Mouse (Mus musculus) T-helper 2 cell (primary cell): ENCODE results near the gene Ssh3.

ENCODE experiments used
- in situ Hi-C: fragments of 300-600 bp; cut with MboI, MseI; formaldehyde crosslinking; loops from one replicate; pipeline ENCODE4 v1.15.1; 2025; ENCODE audit warnings: high pct_unique_total_duplicates

Ssh3 gene

DNA sequence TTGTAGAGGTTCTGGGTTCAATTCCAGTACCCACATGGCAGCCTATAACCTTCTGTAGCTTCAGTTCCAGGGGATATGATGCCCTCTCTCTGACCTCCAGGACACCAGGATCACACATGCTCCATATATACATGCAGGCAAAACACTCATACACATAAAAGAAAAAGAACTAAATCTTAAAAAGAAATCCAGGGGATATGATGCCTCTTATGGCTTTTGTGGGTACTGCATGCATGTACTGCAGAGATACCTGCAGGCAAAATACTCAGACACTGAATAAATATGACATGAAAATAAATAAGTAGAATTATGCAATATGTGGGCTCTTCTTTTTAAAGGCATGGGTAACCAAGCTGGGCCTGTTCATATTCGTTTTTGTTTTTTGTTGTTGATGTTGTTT lies 22.0 kb downstream of the Ssh3 start:
- in situ Hi-C loops: loop anchor here (5.0 kb wide), 1 partner anchor 40 kb away; no protein-coding TSS in a partner anchor

DNA sequence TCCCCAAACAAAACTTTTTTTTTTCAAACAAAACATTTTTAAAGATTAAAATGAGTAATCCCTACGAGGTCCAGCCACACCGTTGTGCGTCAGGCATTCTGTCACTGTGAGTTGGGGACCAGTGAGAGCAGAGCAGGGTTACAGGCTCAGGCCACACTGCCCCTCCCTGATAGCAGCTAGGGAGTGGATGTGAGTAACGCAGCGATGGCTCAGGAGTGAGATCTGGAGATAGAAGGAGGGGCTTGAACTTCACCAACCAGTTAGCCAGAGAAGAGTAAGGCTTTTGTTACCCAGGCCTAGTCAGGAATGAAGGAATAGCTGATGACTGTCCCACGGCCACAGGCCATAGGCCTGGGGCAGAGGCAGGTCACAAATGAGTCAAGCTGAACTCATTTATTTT lies 24.2 kb downstream of the Ssh3 start:
- in situ Hi-C loops: loop anchor here (5.0 kb wide), 1 partner anchor 37 kb away; no protein-coding TSS in a partner anchor

DNA sequence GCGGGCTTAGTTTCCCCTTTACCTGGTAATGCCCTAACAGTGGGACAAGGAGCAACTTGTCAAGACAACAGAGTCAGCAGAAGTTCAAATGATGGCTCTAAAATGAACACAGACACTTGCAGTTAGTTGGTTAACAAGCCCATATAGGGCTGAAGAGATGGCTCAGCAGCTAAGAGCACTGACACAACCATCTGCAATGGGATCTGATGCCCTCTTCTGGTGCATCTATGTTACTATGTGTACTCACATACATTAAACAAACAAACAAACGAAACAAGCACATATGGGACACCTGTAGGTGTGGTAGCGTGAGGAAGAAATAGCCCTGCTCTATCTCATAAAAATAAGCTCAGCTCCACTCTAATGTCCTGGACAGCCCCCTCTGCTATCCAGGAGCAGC lies 26.6 kb downstream of the Ssh3 start:
- in situ Hi-C loops: no loop called here

DNA sequence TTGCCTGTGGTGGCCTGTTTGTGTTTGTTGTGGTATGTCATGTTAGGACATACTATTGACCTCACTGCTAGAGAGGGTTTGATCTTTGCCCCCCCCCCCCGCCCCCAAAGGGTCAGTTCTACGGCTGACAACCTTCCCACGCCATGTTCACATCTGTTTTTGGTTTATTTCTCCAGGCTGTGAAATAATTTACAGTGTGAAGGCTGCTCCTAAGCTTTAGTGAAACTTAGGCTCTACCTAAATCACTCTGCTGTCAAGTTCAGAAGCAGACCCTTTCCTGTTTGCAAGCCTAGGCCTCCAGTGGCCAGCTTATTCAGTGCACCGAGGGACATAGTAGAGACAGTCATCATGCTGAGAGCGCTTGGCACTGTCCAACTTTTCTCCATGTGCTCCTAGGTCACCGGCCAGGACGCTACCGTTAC lies 28.7 kb downstream of the Ssh3 start:
- in situ Hi-C loops: no loop called here

DNA sequence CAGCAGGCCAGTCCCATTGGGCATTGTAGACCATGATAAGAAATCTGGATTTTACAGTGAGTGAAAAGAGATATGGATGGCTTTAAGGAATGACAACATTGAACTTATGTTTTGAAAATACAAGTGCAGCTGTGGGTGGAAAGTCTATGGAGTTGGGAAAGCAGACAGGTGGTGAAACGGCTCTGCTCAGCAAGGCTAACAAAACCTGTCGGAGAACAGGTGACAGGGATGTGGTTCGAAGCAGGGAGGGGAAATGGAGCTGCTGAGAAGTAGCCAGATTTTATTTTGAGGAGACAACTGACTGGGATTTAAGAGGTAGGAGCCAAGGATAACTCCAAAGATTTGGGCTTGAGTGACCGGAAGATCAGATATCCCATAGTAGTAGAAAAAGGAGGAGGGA lies 34.4 kb downstream of the Ssh3 start:
- in situ Hi-C loops: no loop called here

DNA sequence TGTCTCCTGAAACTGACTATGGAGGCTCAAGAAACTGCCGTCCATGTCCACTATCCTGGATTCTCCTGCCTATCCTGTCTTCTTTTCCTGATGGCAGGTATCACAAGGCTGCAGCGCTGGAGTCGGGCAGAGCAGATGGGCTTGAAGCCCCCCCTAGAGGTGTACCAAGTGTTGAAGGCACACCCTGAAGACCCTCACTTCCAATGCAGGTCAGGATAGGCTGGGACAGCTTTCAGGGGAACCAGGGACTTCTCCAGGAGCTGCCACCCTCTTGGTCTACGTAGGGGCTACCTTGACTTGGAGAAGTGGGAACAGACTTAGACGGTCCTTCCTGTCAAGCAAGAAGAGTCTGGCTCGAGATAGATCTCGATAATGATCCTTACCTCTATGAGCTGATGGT lies 36.3 kb downstream of the Ssh3 start:
- in situ Hi-C loops: no loop called here

DNA sequence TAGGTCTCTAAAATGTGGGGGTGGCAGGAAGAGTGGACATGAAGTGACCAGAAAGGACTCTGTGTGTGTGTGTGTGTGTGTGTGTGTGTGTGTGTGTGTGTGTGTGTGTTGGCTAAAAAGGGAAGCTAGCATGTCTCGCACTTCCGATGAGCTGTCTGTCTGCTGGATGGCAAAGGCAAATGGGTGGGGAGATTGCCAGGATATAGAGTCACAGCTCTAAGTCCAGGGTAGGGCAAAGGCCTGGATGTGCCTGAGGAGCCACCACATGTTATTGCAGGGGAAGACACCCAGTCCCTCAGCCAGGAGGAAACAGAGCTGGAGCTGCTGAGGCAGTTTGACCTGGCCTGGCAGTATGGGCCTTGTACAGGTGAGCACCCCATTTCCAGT lies 36.8 kb downstream of the Ssh3 start:
- in situ Hi-C loops: no loop called here

DNA sequence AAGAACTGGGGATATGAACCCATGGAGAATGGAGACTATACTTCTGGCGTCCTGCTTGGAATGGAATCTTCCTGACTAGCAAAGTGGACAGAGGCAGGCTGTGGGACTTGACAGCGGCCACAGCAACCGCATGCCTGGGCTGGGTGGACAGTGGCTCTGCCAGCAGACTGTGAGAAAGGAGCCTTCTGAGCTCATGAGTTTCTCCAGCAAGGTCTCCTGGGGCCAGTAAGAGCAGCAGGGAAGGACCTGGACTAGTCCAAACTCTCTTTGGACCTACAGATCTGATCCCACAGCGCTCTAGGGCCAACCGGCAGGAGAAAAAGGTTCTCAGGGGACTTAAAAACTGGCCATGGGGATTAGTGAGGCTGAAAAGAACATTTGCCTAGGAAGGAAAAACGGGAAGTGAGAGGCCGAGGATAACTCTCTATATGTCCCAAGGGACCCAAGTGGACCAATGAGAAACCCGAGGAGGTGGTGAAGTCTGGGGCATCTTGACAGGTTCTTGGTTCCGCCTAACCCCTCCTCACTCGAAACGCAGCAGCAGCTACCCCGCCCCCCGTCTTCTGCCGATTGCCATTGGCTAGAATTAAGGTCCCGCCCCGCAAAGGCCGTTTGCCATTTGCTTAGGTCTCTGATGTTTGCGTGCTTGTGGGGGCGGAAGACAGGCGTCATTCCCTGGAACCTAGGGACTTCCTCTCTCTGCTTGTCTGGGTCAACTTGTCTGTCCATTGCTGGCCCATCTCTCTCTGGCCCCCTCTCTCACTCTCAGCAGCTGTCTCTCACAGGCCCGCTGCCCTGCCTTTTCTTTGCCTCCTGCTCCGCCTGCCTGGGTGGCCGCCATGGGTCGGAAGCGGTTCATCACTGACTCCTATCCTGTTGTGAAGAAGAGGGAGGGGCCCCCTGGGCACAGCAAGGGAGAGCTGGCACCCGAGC lies 37.5 kb downstream of the Ssh3 start, which contains the start of gene Pold4:
TSS of gene Pold4 (plus strand) at position 647 of the 933 bp plus-strand sequence.
- in situ Hi-C loops: no loop called here

DNA sequence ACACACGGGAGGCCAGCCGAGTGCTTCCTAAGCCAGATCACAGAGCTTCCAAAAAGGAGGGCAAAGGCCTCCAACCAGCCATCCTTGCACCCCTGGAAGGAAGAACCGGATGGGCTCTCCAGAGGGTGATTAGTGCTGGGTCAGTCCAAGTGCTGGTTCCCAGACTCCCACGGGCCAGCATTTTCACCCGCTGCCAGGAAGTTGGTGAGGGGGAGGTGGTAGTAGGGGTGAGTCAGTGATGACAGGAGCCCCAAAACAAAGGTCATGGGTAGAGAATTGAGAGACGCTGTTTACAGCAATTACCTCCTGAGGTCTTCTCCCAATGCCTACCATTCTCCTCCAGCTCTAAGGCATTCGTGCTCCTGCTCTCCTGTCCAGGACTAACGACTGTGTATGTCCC lies 38.6 kb downstream of the Ssh3 start:
- in situ Hi-C loops: no loop called here

DNA sequence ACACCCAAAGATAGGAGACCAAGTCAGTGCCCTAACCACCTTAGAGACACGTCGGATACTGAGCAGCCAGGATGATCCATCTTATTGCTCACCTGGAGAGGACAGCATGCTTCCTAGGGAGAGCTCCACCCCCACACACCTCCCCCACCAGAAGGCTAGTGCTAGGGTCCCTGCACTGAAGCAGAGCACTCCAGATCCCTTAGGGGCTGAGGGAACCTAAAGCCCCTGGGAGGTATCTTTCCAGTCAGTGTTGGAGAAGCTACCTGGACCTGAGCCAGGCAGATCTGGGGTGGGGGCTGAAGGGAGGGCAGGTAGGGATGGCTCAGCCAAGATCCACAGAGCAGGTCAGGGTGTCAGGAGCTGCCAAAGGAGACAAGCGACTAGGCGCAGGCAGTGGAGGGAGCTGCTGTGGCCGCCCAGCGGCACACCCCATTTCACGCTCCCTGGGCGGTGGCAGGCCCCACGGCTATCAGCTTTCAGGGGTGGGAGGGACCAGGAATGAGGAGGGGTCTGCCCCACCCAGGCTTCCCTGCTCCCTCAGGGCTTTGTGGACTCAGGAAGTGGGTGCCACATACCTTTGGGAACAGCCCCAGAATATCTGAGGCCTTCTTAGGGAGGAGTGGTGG lies 39.4 kb downstream of the Ssh3 start:
- in situ Hi-C loops: no loop called here

DNA sequence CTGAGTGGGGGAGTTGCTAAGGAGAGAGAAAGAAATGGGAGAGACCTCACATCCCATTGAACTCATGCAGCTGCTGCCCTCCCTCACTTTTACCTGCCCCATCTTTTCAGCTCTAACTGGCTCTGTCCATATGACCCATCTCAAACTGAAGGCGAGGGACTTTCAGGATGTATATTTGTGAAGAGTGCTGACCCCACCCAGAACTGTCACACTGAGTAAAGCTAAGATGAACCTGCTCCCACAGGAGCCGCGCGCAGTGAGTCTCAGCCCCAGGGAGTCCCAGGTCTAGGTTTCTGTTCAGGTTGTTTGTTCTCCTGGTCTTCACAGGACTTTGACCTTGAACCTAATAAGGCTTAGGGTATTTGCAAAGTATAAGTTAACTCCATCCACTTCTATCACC lies 40.1 kb downstream of the Ssh3 start:
- in situ Hi-C loops: no loop called here

DNA sequence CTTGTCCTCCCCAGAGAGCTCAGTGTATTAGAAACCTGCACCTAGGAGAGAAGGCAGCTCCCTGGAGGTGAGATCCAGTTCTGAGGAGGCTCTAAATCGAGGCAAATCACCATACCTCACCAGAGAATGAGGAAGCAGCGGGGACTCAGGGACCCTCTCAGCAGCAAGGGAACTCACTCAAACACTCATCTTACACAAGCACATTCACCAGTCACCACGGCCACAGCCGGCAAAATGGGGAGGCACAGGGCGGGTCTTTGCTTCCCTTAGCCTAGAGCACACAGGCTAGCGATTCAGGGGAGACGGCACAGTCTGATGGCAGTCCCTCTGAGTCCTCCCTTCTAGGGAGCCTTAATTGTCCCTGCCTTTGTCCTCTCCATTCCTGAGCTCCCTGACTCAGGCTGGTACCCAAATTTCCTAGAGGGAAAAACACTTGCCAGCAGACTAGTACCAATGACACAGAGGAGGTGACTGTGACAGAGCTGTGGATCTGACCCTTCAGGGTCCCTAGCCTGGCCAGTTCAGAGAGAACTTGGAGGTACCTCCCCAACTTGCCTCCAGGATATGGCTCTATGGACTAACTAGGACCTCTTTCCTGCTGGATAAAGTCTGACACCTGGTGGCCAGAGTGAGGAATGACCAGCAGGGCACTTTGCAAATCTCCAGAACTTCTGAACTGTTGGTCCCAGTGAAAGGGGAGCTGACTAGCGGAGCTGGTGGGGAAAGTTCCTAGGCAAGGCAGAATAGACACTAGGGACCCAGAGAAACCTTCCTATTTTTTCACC lies 40.9 kb downstream of the Ssh3 start:
- in situ Hi-C loops: no loop called here

DNA sequence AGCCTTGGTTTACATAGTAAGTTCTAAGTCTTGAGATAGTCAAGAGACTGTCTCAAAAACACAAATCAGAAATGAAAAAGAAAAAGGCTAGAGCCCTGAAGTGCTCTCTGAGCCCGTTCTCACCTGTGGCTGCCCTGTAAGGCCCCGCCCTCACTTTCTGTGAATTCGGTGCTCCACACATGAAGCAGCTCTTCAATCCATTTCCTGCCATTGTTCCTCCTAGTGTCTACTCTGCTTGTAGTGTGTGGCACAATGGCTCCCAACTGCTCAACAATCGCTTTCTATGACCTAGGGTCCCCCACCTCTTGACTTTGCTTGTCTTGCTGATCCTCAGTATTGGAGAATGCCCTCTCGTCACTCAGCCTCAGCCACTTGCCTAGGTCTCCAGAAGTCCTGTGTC lies 41.5 kb downstream of the Ssh3 start:
- in situ Hi-C loops: no loop called here

DNA sequence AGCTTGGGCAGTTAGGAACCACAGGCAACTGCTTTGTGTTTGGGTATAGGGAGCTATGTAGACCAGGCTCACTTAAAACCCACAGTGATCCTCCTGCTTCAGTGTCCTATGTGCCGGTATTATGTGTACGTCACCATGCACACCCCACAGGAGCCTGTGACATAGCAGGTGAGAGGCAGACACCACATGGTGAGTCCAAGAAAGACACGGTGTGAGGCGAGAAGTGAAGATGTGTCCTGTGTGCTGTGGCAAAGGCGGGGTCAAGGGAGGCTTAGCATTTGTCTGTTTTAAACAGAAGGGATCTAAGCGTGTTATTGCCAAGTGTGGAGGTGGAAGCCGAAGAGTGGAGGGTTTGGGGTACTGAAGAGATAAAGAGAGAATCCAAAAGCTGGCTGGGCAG lies 42.2 kb downstream of the Ssh3 start:
- in situ Hi-C loops: no loop called here

DNA sequence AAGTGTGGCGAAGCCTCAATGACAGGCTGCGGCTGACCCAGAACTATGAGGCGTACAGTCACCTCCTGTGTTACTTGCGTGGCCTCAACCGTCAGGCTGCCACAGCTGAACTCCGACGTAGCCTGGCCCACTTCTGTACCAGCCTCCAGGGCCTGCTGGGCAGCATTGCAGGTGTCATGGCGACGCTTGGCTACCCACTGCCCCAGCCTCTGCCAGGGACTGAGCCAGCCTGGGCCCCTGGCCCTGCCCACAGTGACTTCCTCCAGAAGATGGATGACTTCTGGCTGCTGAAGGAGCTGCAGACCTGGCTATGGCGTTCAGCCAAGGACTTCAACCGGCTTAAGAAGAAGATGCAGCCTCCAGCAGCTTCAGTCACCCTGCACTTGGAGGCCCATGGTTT lies 46.8 kb downstream of the Ssh3 start:
- in situ Hi-C loops: no loop called here

DNA sequence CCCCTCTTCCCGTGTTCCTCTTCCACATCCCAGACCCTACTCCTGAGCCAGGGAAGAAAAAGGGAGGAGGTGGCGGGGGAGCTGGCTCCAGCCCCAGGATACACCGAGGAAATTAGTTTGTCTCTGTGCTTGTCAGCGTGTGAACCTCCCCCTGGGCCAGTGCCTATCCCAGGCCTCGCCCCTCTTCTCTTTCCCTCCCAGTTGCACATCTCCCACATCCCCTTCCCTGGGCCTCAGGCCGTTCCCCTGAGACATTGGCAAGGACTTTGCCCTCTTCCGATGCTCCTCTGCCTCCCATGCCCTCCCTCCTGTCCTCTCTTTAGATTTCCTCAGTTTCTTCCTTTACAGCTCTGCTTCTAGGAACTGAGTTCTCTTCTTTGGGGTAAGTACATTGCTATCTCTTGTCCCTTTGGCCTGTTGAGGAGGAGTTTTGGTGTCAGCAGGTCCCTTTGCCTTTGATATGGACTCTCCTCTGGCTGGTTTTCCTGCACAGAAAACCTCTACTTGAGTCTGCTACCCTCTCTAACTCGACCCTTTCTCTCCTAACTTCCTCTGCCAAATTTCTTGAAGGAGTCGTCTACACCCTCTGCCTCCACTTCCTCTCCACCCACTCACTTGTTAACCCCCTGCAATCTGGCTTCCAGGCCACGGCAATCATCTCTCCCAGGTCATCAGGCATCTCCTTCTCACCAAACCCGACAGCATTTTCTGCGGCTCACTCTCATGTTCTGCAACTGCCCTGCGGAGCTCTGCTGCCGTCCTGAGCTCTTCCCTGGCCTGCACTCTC lies 47.8 kb downstream of the Ssh3 start:
- in situ Hi-C loops: no loop called here

DNA sequence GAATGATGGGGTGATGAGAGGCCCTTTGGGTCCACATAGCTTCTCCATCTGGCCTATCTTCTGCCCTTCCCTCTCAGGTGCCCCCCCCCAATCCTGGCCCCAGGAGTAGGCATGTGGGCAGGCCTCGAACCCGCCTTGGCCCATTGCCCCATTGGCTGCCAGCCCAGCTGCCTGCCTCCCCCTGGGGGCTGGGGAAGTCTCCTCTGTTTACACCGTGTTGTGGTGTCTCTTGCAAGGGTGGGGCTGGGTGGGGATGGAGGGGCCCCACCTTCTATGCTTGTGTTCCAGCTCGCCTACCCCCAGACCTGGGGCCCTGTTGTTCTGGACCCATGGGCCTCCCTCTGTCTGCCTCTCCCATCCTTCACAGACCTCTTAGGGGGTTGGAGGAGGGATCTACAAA lies 48.6 kb downstream of the Ssh3 start:
- in situ Hi-C loops: no loop called here

DNA sequence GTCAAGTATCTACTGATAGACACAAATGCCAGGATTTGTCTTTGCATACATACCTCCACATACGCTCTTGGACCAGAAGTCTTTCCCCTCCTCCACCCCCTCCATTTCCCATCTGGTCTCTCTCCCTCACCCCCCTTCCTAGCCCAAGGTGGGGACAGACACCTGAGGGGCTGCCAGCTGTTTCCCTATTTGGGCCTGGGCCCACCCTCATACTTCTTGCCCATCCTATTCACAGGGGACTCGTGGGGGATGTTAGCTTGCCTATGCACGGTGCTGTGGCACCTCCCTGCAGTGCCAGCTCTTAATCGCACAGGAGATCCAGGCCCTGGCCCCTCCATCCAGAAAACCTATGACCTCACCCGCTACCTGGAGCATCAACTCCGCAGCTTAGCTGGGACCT lies 49.0 kb downstream of the Ssh3 start:
- in situ Hi-C loops: no loop called here

DNA sequence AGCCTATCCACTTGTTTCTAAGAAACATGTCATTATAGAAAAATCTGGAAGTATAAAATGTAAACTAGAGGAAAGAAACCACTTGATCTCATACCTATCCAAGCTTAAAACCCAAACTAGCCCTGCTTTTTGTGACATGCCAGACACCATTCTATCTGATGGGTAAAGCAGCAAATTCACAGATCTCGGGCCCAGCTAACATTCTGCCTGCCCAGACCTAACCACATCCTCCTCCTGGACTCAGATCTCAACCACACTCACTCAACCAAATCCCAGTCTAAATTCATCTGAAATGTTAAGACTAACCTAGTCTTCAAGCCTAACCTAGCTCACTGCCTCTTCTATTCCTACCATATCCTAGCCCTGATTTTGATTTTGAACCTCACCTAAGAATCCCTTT lies 50.2 kb downstream of the Ssh3 start:
- in situ Hi-C loops: no loop called here

DNA sequence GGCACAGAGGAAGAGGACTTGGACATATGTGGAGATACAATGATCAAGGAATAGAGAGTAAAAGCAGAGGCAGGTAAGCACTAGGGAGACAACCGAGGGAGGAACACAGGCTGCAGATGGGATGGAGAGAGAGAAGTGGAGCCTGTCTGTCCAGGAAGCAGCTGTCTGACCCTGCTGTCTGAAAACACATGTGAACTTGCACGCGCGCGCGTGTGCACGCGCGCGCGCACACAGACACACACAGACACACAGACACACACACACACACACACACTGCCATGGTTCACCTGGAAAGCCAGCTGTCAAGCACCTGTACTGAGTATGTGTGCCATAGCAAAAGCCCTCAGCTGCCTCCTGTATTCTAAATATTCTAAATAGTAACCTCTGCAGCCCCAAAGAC lies 50.7 kb downstream of the Ssh3 start:
- in situ Hi-C loops: no loop called here

DNA sequence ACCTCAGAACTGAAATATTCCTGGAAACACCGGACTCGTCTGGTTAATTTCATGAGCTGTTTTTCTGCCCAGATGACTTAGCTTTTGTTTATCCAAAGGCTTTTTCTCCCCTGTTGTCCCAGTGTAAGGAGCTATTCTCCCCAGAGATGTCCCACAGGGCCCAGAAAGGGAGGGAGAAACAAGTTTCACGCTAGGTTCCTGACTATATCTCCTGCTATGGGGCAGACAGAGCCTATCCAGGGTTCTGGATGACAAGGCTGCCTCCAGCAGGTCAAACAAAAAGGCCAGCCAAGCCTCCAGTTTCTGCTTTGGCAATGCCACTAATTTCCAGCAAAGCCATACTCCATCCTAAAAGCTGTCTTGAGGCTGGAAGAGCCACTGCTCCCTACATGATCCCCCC lies 51.1 kb downstream of the Ssh3 start:
- in situ Hi-C loops: no loop called here

DNA sequence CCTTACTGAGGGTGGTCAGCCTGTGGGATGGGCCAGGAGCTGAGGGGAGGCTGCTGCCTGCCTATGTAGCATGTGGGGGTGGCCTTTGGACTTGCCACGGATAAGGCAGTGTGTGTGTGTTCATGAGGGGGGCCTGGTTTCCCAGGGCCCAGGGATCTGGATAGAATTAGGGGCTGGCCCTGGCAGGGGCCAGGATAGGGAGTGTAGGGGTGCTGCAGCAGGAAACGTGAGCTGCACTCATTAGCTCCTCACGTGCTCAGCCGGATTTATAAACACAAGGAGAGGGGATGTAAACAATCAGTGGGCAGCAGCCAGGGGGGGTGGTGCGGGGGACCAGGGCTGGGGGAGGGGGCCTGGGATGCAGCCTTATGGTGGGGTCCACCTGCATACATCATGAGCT lies 51.8 kb downstream of the Ssh3 start:
- in situ Hi-C loops: no loop called here
